Mouse (Mus musculus) midbrain, embryonic 12.5 days (tissue): ENCODE results near the gene Matn3. TPM values are rescaled to one million over a fixed set of nuclear protein-coding genes. Genes with fewer than 3 reads are reported as not detected.

ENCODE experiments used
- ATAC-seq: fragments of 200-750 bp; cut with Nextera tagmentation; 2 replicates; pipeline ENCODE4 v1.8.0; 2017; ENCODE audit warnings: low read depth, moderate TSS enrichment, moderate library complexity; ENCODE audit not compliant: low FRiP score
- H3K27ac ChIP-seq: fragments of 300-500 bp; sonication (generic); replicated peaks from 2 replicates; pipeline ENCODE4 v1.5.1; 2016; ENCODE audit warnings: mild to moderate bottlenecking
- H3K27me3 ChIP-seq: fragments of 300-500 bp; sonication (generic); 2 replicates; pipeline ENCODE4 v1.6.1; 2016; ENCODE audit warnings: mild to moderate bottlenecking
- H3K36me3 ChIP-seq: fragments of 300-500 bp; sonication (generic); 2 replicates; pipeline ENCODE4 v1.6.1; 2016
- H3K4me1 ChIP-seq: fragments of 300-500 bp; sonication (generic); 2 replicates; pipeline ENCODE4 v1.6.1; 2016
- H3K4me2 ChIP-seq: fragments of 300-500 bp; sonication (generic); replicated peaks from 2 replicates; pipeline ENCODE4 v1.6.1; 2016; ENCODE audit warnings: mild to moderate bottlenecking, moderate library complexity
- H3K4me3 ChIP-seq: fragments of 300-500 bp; sonication (generic); 2 replicates; pipeline ENCODE4 v1.5.1; 2016; ENCODE audit warnings: mild to moderate bottlenecking
- H3K9ac ChIP-seq: fragments of 300-500 bp; sonication (generic); replicated peaks from 2 replicates; pipeline ENCODE4 v1.6.1; 2016; ENCODE audit warnings: mild to moderate bottlenecking, moderate library complexity
- H3K9me3 ChIP-seq: fragments of 300-500 bp; sonication (generic); 2 replicates; pipeline ENCODE4 v1.6.1; 2016; ENCODE audit warnings: mild to moderate bottlenecking
- WGBS: fragments of 180-500 bp; shearing (Covaris S2); methylation state at CpG from one replicate; pipeline ENCODE4 v1.1.7; 2016; 5-methylcytosine and 5-hydroxymethylcytosine counted together
- polyA plus RNA-seq: library from polyadenylated mRNA; unstranded; fragments of >200 nt; fragmentation: Nextera tagmentation; extraction: Ambion mirVana; gene quantifications from 2 replicates; pipeline ENCODE4 v1.2.1, GENCODE M21; 2016

The Matn3 gene
- polyA plus RNA-seq, 1 experiment from 2014 or later, result 0.61 TPM

DNA sequence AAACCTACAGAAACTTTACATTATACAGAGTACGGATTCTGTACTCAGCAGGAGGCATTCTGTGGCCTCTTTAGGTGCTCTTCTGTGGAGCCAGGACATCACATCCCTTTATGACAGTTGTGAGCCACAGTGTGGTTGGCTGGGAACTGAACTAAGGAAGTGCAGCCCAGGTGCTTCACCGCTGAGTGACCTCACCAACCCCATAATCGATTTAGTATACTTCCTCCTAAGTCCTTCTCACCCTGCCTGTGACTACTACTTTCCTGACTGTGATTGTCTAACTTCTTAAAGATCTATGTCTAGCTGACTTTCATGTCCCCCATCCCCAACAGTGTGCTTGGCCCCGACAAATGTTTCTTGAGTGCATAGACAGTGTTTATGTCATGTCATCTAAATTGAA is 50.6 kb downstream of the Matn3 start:
- H3K4me3 ChIP-seq, result no peak overlapping the region
- no peak overlapping the region for H3K27ac ChIP-seq
- no peak for ATAC-seq
- H3K36me3 ChIP-seq, result peaks cover 11% of the 10 kb centered on the region; the same call in 1 of the 2 replicates
- H3K4me2 ChIP-seq, result no peak overlapping the region
- H3K9me3 ChIP-seq, result no peaks in the 10 kb centered on the region
- H3K4me1 ChIP-seq, result no peaks in the 10 kb centered on the region
- H3K27me3 ChIP-seq, result no peaks in the 10 kb centered on the region
- no peak overlapping the region for H3K9ac ChIP-seq
- WGBS, result 95% methylated on average over 4 of the region's 4 CpGs

DNA sequence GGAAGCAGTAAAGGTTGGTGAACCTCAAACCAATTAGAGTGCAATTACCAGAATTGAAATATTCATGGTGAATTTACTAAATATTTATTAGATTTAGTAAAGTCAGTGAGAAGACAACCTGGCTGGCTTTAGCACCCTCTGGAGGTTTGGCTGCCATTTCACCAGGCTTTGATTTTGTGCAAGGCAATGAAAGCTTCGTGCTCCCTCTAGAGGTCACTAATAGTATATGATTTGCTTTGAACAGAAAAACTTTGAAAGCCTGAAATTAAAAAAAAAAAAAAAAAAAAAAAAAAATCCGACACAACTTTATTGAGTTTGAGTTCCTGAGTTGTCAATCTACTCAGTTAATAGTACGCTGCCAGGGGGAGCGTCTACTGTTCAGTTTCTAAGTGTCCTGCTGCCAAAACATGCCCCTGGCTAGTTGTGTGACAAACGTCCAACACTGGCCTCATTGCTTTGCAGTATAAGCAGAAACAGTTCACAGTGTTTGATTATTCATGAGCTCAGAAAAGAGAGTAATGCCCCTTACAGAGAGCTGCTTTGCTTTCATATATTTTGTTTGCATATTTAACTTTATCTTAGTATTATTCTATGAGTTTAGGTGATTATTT is 54.4 kb downstream of the Matn3 start:
- Histone ChIP-seq H3K4me3 (no peak overlapping the region), H3K27ac (no peak overlapping the region)
- 0 out of 2 replicates have a peak, but pooled peaks have one; percentile 19 for ATAC-seq

DNA sequence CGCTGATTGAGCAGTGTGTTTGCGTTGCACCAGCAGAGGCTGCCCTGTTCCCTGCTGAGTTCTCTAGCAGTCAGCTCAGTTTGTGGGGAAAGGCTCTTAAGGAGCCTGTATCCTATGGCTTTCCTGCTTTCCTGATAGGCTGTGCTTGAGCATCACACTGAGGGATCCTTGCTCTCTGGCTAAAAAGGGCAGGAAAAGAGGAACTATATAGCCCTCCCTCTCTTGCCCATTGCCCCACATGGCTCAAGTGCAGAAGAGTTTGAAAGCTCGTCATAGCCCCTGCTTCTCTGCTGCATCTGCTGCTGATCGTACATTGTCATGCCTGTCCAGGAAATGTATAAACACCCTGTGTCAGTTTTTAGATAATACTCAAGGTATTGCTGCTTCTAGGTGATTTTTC is 59.4 kb downstream of the Matn3 start:
- no peak for ATAC-seq
- Histone ChIP-seq H3K27me3 (no peaks in the 10 kb centered on the region), H3K27ac (no peak overlapping the region), H3K9ac (no peak overlapping the region), H3K36me3 (peaks cover 11% of the 10 kb centered on the region), H3K4me1 (no peaks in the 10 kb centered on the region), H3K9me3 (no peaks in the 10 kb centered on the region), H3K4me2 (no peak overlapping the region), H3K4me3 (no peak overlapping the region)
- 67% methylated on average over 4 of the region's 4 CpGs for WGBS

More for the DNA sequence above, 54.4 kb downstream of the Matn3 start:
- H3K4me1 ChIP-seq, result no peaks in the 10 kb centered on the region
- H3K36me3 ChIP-seq, result peaks cover 20% of the 10 kb centered on the region
- H3K4me2 ChIP-seq, result no peak overlapping the region
- H3K27me3 ChIP-seq, result no peaks in the 10 kb centered on the region
- no peaks in the 10 kb centered on the region for H3K9me3 ChIP-seq
- WGBS, result 16% methylated on average over 5 of the region's 5 CpGs
- no peak overlapping the region for H3K9ac ChIP-seq

DNA sequence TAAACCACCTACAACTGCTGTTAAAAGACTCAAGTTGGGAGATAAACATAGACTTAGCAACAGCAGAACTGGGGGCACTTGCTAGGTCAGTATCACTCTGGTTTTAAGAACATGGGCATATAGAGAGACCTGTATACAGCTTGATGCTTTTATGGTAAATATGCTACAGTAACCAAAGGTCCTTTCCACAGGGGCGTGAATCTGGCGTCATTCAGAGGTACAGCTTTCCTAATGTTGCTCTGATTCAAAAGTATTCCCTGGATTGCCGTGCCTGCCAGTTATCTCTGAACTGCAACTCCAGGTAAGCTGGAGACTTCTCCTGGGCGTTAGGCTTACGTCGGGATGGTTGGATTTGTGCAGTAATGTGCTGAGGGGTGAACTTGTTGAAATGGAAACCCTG is 60.1 kb downstream of the Matn3 start:
- Histone ChIP-seq H3K27me3 (no peaks in the 10 kb centered on the region), H3K36me3 (peaks cover 13% of the 10 kb centered on the region), H3K9ac (no peak overlapping the region), H3K27ac (no peak overlapping the region), H3K4me2 (no peak overlapping the region), H3K9me3 (no peaks in the 10 kb centered on the region), H3K4me3 (no peak overlapping the region), H3K4me1 (no peaks in the 10 kb centered on the region)
- WGBS, result 93% methylated on average over 6 of the region's 6 CpGs
- no peak for ATAC-seq

DNA sequence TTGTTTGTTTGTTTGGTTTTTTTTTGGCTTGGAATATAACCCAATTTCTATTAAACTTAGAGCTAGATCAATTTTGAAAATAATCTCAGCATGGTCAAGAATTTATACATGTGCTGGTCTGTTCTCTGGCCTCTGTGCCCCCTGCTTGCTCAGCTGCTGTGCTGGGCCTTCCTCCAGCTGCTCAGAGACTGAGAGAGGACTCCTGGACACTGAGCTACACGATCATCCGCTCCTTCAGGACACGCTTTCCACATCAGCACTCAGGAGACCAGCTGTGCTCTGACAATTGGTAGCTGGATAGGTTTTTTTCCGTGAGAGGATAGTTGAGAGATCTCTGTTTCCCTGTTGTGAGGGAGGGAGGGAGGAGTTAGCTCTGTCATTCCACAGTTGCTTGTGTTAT is 62.6 kb downstream of the Matn3 start:
- Histone ChIP-seq H3K4me1 (no peaks in the 10 kb centered on the region), H3K9me3 (no peaks in the 10 kb centered on the region), H3K4me3 (no peak overlapping the region), H3K27me3 (no peaks in the 10 kb centered on the region), H3K9ac (no peak overlapping the region), H3K4me2 (no peak overlapping the region), H3K36me3 (peaks cover 13% of the 10 kb centered on the region; the same call in 1 of the 2 replicates), H3K27ac (no peak overlapping the region)
- ATAC-seq, result no peak
- WGBS, result 71% methylated on average over 4 of the region's 4 CpGs

DNA sequence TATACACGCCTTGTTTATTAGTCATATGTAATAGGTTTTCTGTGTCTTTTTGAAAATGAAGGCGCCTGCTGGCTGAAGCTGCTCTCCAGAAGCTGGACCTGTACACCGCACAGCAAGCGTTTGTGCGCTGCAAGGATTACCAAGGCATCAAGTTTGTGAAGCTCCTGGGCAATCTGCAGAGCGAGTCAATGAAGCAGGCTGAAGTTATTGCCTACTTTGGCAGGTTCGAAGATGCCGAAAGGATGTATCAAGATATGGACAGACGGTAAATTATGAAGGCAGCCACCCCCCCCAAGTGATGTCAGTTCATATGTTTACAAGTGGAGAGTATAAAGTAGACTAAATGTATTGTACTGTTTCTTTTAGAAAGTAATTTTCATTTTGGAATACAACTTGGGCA is 68.6 kb downstream of the Matn3 start:
- Histone ChIP-seq H3K9me3 (no peaks in the 10 kb centered on the region), H3K36me3 (peaks cover 24% of the 10 kb centered on the region), H3K27ac (no peak overlapping the region), H3K4me3 (no peak overlapping the region), H3K4me1 (no peaks in the 10 kb centered on the region), H3K9ac (no peak overlapping the region), H3K4me2 (no peak overlapping the region), H3K27me3 (no peaks in the 10 kb centered on the region)
- 94% methylated on average over 9 of the region's 9 CpGs for WGBS
- no peak for ATAC-seq

DNA sequence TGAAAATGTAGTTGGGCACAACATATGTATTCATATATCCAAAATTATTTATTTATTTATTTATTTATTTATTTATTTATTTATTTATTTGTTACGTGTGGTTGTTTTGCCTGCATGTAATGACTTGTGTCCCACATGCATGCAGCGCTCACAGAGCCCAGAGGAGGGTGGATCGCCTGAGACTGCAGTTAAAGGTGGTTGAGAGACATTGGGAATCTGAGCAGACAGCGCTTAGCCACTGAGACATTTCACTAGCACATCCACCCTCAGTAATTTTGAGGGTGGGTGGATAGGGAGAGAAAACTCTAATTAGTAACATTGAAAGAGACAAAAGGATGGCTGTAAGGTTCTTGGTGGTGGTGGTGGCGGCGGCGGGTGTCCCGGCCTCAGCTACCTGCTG is 72.7 kb downstream of the Matn3 start:
- H3K9ac ChIP-seq, result no peak overlapping the region
- H3K9me3 ChIP-seq, result no peaks in the 10 kb centered on the region

DNA sequence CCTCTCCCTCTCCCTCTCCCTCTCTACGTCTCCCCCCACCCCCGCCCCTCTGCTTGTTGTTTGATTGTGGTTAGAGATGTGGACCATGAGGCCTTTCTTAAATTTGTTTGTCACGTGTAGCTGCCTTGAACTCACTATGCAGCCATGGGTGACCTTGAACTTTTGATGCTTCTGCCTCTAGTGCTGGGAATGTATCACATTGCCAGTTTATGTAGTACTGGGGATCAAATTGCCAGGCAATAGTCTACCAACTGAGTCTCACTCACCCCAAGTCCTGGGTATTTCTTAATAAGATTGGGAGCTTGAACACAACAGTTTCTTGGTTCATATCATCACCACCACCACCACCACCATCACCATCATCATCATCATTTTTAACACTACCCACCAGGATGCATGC is 73.3 kb downstream of the Matn3 start:
- H3K36me3 ChIP-seq, result peaks cover 20% of the 10 kb centered on the region
- no peak overlapping the region for H3K27ac ChIP-seq
- no peak overlapping the region for H3K9ac ChIP-seq
- no peaks in the 10 kb centered on the region for H3K4me1 ChIP-seq
- ATAC-seq, result no peak
- H3K4me3 ChIP-seq, result no peak overlapping the region
- no peaks in the 10 kb centered on the region for H3K27me3 ChIP-seq
- no peak overlapping the region for H3K4me2 ChIP-seq
- 82% methylated on average over 3 of the region's 3 CpGs for WGBS
- H3K9me3 ChIP-seq, result no peaks in the 10 kb centered on the region

More for the DNA sequence above, 72.7 kb downstream of the Matn3 start:
- no peaks in the 10 kb centered on the region for H3K27me3 ChIP-seq
- peaks cover 20% of the 10 kb centered on the region for H3K36me3 ChIP-seq
- 95% methylated on average over 8 of the region's 8 CpGs for WGBS
- H3K27ac ChIP-seq, result no peak overlapping the region
- no peak overlapping the region for H3K4me3 ChIP-seq
- H3K4me1 ChIP-seq, result no peaks in the 10 kb centered on the region
- no peak for ATAC-seq
- no peak overlapping the region for H3K4me2 ChIP-seq

Other genes starting within 250 kb of the Matn3 start
- 68.4 and 79.3 TPM in 2 replicates for gene Sdc1, start 176.6 kb upstream of the Matn3 start, polyA plus RNA-seq
- 189 and 199 TPM in 2 replicates for gene Laptm4a, start 26.3 kb upstream of the Matn3 start, polyA plus RNA-seq
- gene Wdr35, start 26.0 kb downstream of the Matn3 start, polyA plus RNA-seq, result 27.1 and 28.2 TPM in 2 replicates
- 18.8 and 23.1 TPM in 2 replicates for gene Ttc32, start 82.1 kb downstream of the Matn3 start, polyA plus RNA-seq